Mouse (Mus musculus) E14TG2a.4 (cell line): ENCODE measurements around the gene Styxl1.

Experiments
- H3K27me3 ChIP-seq: 2 replicates; pipeline ENCODE4 v1.6.1; 2014; ENCODE audit warnings: low read length, control low read depth; ENCODE audit not compliant: insufficient read depth
- H3K36me3 ChIP-seq: 2 replicates; pipeline ENCODE4 v1.6.1; 2014; ENCODE audit warnings: low read length, control low read depth; ENCODE audit not compliant: insufficient read depth
- H3K4me1 ChIP-seq: replicated peaks from 2 replicates; pipeline ENCODE4 v1.6.1; 2014; ENCODE audit warnings: low read depth, low read length, control low read depth
- H3K4me3 ChIP-seq: replicated peaks from 2 replicates; pipeline ENCODE4 v1.5.1; 2014; ENCODE audit warnings: mild to moderate bottlenecking, low read length
- H3K9me3 ChIP-seq: 2 replicates; pipeline ENCODE4 v1.6.1; 2014; ENCODE audit warnings: low read length, control low read depth
- CTCF ChIP-seq: conservative IDR thresholded peaks from 2 replicates; pipeline ENCODE4 v1.5.1; 2014; ENCODE audit warnings: low read length
- NANOG ChIP-seq: IDR thresholded peaks from 2 replicates; pipeline ENCODE4 v1.6.1; 2014; ENCODE audit warnings: borderline replicate concordance, low read length, mixed read lengths
- POU5F1 ChIP-seq: IDR thresholded peaks from 2 replicates; pipeline ENCODE4 v1.6.1; 2014; ENCODE audit warnings: low read length, borderline replicate concordance

Styxl1 gene

GRCm38 (mm10) chr5:135780331-135780730 lies 2.1 kb upstream of the Styxl1 start:
- H3K9me3 ChIP-seq, result no peaks in the 10 kb centered on the region
- peaks cover 71% of the 10 kb centered on the region for H3K4me1 ChIP-seq
- peak overlapping the region; percentile 99 for H3K4me3 ChIP-seq
- peaks cover 58% of the 10 kb centered on the region for H3K36me3 ChIP-seq
- H3K27me3 ChIP-seq, result no peaks in the 10 kb centered on the region; the same call in 1 of the 2 replicates
- TF ChIP-seq NANOG, result no peak
- TF ChIP-seq POU5F1, result no peak
- TF ChIP-seq CTCF, result no peak

GRCm38 (mm10) chr5:135778471-135779445 lies 573 bp upstream of the Styxl1 start, which contains the start of gene Mdh2:
Mdh2 (plus strand) TSS chr5:135778480.
- H3K27me3 ChIP-seq, result no peaks in the 10 kb centered on the region; the same call in 1 of the 2 replicates
- H3K9me3 ChIP-seq, result no peaks in the 10 kb centered on the region
- no peak for TF ChIP-seq POU5F1
- TF ChIP-seq NANOG, result no peak
- TF ChIP-seq CTCF, result no peak
- H3K4me3 ChIP-seq, result peak within 1 kb of the TSS; percentile 99
- H3K4me1 ChIP-seq, result peaks cover 62% of the 10 kb centered on the region
- H3K36me3 ChIP-seq, result peaks cover 42% of the 10 kb centered on the region

GRCm38 (mm10) chr5:135776546-135776945 lies 1.6 kb downstream of the Styxl1 start:
- TF ChIP-seq NANOG (no peak), POU5F1 (no peak)
- Histone ChIP-seq H3K4me3 (no peak overlapping the region), H3K4me1 (peaks cover 42% of the 10 kb centered on the region), H3K27me3 (no peaks in the 10 kb centered on the region; the same call in 1 of the 2 replicates), H3K9me3 (no peaks in the 10 kb centered on the region), H3K36me3 (peaks cover 20% of the 10 kb centered on the region)

- no peaks in the 10 kb centered on the region; the same call in 1 of the 2 replicates for H3K27me3 ChIP-seq
- TF ChIP-seq CTCF (no peak), POU5F1 (no peak), NANOG (no peak)
- H3K9me3 ChIP-seq, result no peaks in the 10 kb centered on the region
- H3K36me3 ChIP-seq, result no peaks in the 10 kb centered on the region
- H3K4me1 ChIP-seq, result peaks cover 16% of the 10 kb centered on the region
- no peak overlapping the region for H3K4me3 ChIP-seq
Observed at GRCm38 (mm10) chr5:135772519-135772918, 5.7 kb downstream of the Styxl1 start.

- Histone ChIP-seq H3K4me3 (no peak overlapping the region), H3K4me1 (no peaks in the 10 kb centered on the region), H3K36me3 (no peaks in the 10 kb centered on the region), H3K27me3 (peaks cover 5% of the 10 kb centered on the region; the same call in 1 of the 2 replicates), H3K9me3 (no peaks in the 10 kb centered on the region)
- TF ChIP-seq NANOG, result no peak
- TF ChIP-seq CTCF, result no peak
- no peak for TF ChIP-seq POU5F1
Observed at GRCm38 (mm10) chr5:135764971-135765370, 13.2 kb downstream of the Styxl1 start.

GRCm38 (mm10) chr5:135763526-135763925 lies 14.7 kb downstream of the Styxl1 start:
- Histone ChIP-seq H3K27me3 (peaks cover 5% of the 10 kb centered on the region; the same call in 1 of the 2 replicates), H3K9me3 (no peaks in the 10 kb centered on the region), H3K36me3 (no peaks in the 10 kb centered on the region), H3K4me1 (no peaks in the 10 kb centered on the region), H3K4me3 (no peak overlapping the region)
- no peak for TF ChIP-seq NANOG
- TF ChIP-seq CTCF, result peak; percentile 50
- no peak for TF ChIP-seq POU5F1

GRCm38 (mm10) chr5:135761881-135762280 lies 16.3 kb downstream of the Styxl1 start:
- Histone ChIP-seq H3K9me3 (no peaks in the 10 kb centered on the region), H3K4me1 (no peaks in the 10 kb centered on the region), H3K36me3 (no peaks in the 10 kb centered on the region), H3K27me3 (peaks cover 5% of the 10 kb centered on the region; the same call in 1 of the 2 replicates), H3K4me3 (no peak overlapping the region)
- no peak for TF ChIP-seq CTCF
- TF ChIP-seq POU5F1, result no peak
- TF ChIP-seq NANOG, result no peak

- Histone ChIP-seq H3K4me3 (no peak overlapping the region), H3K27me3 (peaks cover 18% of the 10 kb centered on the region), H3K4me1 (peaks cover 5% of the 10 kb centered on the region; the same call in 1 of the 2 replicates), H3K9me3 (peaks cover 24% of the 10 kb centered on the region), H3K36me3 (no peaks in the 10 kb centered on the region)
- no peak for TF ChIP-seq NANOG
- no peak for TF ChIP-seq CTCF
- no peak for TF ChIP-seq POU5F1
Observed at GRCm38 (mm10) chr5:135751595-135751994, 26.6 kb downstream of the Styxl1 start.
